Mouse (Mus musculus) testis, adult 2 months (tissue): ENCODE data around the gene Epha2. TPM values are rescaled to one million over a fixed set of nuclear protein-coding genes. Genes with fewer than 3 reads are reported as not detected.

Source experiments
- H3K27ac ChIP-seq: fragments of 200-500 bp; 2 replicates; pipeline ENCODE4 v1.5.1; 2012; ENCODE audit warnings: low read depth, low read length; ENCODE audit not compliant: control insufficient read depth, insufficient read depth
- H3K27me3 ChIP-seq: fragments of 200-500 bp; 2 replicates; pipeline ENCODE4 v1.6.1; 2012; ENCODE audit warnings: mild to moderate bottlenecking, low read length, moderate library complexity; ENCODE audit not compliant: control insufficient read depth, insufficient read depth
- H3K36me3 ChIP-seq: fragments of 200-500 bp; 2 replicates; pipeline ENCODE4 v1.6.1; 2012; ENCODE audit warnings: mild to moderate bottlenecking, low read length; ENCODE audit not compliant: control insufficient read depth, insufficient read depth
- H3K4me1 ChIP-seq: fragments of 200-500 bp; 2 replicates; pipeline ENCODE4 v1.6.1; 2012; ENCODE audit warnings: low read length; ENCODE audit not compliant: control insufficient read depth, insufficient read depth
- H3K4me3 ChIP-seq: fragments of 200-500 bp; 2 replicates; pipeline ENCODE4 v1.5.1; 2012; ENCODE audit warnings: low read depth, mild to moderate bottlenecking, low read length, moderate library complexity, mixed read lengths; ENCODE audit not compliant: control insufficient read depth
- CTCF ChIP-seq: fragments of 200-500 bp; IDR thresholded peaks from 2 replicates; pipeline ENCODE4 v1.5.1; 2012; ENCODE audit warnings: low read depth, mild to moderate bottlenecking, inconsistent platforms, low read length, moderate library complexity; ENCODE audit not compliant: control insufficient read depth, insufficient read depth, insufficient replicate concordance
- POLR2A ChIP-seq: fragments of 200-500 bp; IDR thresholded peaks from 2 replicates; pipeline ENCODE4 v1.6.1; 2012; ENCODE audit warnings: low read depth, mild to moderate bottlenecking, inconsistent platforms, low read length, moderate library complexity; ENCODE audit not compliant: control insufficient read depth
- polyA plus RNA-seq: library from polyadenylated mRNA; depleted of rRNA; stranded (reverse); fragments of >200 nt; gene quantifications from 2 replicates; pipeline ENCODE4 v1.2.3, GENCODE M21; 2012

Epha2 gene
- polyA plus RNA-seq, 1 experiment, result 0.83 TPM

DNA sequence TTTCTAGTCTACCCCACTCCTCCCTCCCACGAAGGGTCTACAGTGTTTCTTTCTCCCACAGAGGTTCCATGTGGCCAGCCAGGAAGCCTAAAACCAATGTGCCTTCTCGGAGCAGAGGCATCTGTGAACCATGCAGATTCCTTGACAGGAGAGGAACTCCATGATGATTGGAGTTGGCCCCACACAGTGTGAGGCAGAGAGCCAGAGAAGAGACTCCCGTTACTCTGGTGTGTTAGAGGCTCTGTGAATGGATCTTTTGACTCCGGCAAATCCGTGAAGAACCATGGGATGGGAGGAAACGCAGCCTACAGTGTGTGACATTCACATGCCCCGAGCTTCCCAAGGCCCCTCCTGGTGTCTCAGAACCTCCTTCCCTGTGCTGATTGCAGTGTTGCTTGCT lies 42.5 kb downstream of the Epha2 start:
- no peak for TF ChIP-seq CTCF
- no peak for TF ChIP-seq POLR2A
- H3K27me3 ChIP-seq, result no peaks in the 10 kb centered on the region
- H3K36me3 ChIP-seq, result no peaks in the 10 kb centered on the region
- H3K4me3 ChIP-seq, result no peak overlapping the region
- H3K4me1 ChIP-seq, result peaks cover 2% of the 10 kb centered on the region; the same call in 1 of the 2 replicates
- H3K27ac ChIP-seq, result no peak overlapping the region

DNA sequence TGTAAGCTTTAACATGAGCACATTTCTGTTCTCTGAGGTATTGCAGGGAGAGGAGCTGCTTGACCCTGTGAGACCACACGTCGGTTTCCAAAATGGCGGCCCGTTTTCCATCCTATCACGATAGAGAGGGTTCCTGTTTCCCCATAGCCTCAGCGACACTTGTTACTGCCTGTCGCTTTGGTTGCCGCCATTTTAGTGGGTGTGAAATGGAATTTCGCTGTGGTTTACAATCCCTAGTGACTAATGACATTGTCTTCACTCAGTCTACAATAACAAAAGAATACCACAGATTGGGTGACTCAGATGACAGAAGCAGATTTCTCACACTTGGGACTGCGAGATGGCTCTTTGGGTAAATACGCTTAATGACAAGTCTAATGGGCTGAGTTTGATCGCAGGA lies 44.2 kb downstream of the Epha2 start:
- Histone ChIP-seq H3K4me3 (no peak overlapping the region), H3K4me1 (no peaks in the 10 kb centered on the region), H3K36me3 (no peaks in the 10 kb centered on the region), H3K27ac (no peak overlapping the region), H3K27me3 (no peaks in the 10 kb centered on the region)
- TF ChIP-seq CTCF, result no peak
- no peak for TF ChIP-seq POLR2A

DNA sequence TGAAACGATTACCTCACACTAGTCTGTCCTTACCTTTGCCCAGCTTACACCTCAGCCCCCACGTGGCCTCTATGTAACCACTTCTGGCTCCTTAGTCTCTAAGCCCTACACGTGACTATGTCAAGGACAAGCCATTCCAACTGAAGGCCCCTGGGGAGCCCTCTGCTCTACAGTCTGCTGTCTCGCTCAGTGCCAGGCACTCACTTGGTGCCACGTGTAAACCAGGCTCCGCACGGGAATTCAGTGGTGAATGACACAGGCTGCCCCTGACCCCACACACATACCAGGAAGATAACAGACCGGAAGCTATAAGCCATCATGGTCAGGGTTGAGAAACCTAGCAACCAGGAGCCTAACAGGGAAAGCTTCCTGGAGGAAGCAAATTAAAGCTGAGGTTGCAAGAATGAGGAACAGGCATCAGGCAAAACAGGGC lies 46.3 kb downstream of the Epha2 start:
- Histone ChIP-seq H3K27ac (no peak overlapping the region), H3K4me3 (no peak overlapping the region)
- TF ChIP-seq POLR2A (no peak), CTCF (no peak)

GRCm38 (mm10) chr4:141348616-141349015 lies 47.6 kb downstream of the Epha2 start:
- no peaks in the 10 kb centered on the region for H3K36me3 ChIP-seq
- H3K4me1 ChIP-seq, result no peaks in the 10 kb centered on the region
- H3K4me3 ChIP-seq, result no peak overlapping the region
- H3K27me3 ChIP-seq, result no peaks in the 10 kb centered on the region
- no peak overlapping the region for H3K27ac ChIP-seq
- no peak for TF ChIP-seq POLR2A
- TF ChIP-seq CTCF, result no peak

More for the DNA sequence above, 46.3 kb downstream of the Epha2 start:
- no peaks in the 10 kb centered on the region for H3K27me3 ChIP-seq
- H3K36me3 ChIP-seq, result no peaks in the 10 kb centered on the region
- H3K4me1 ChIP-seq, result no peaks in the 10 kb centered on the region

DNA sequence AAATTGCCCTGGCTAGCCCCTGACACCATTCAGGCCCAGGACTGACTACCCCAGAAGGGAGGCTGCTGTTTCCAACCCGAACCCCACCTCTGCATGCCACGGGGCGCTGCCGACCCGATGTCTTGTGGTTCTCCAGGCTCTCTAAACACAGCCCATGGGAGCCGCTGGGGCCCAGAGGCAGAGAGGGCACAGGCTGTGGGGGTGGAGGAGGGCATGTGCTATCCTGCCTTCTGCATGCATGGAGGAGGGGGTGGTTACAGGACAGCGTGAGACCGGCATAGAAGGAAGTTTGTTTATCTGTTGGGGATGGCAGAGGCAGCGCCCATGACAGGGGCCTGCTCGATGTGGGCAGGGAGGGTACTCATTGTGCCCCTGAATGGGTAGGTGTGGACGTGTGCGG lies 49.0 kb downstream of the Epha2 start:
- H3K27ac ChIP-seq, result no peak overlapping the region
- no peaks in the 10 kb centered on the region for H3K27me3 ChIP-seq
- no peaks in the 10 kb centered on the region for H3K4me1 ChIP-seq
- no peak for TF ChIP-seq CTCF
- TF ChIP-seq POLR2A, result no peak
- no peaks in the 10 kb centered on the region for H3K36me3 ChIP-seq
- H3K4me3 ChIP-seq, result no peak overlapping the region

DNA sequence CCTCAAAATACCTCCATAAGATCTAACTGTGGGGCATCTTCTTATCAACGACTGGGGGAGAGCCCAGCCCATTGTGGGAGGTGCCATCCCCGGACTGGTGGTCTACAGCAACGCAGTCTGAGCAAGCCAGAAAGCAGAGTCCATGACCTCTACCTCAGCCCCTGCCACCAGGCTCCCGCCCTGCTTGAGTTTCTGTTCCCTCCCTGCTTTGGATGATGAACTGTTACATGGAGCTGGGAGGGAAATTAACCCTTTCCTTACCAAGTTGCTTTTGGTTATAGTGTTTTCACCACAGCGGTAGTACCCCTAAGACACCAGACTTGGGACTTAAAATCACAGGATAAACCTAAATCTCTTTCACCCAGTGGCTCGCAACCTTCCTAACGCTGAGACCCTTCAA lies 50.9 kb downstream of the Epha2 start:
- TF ChIP-seq CTCF, result no peak
- TF ChIP-seq POLR2A, result no peak
- Histone ChIP-seq H3K4me3 (no peak overlapping the region), H3K27ac (no peak overlapping the region), H3K27me3 (no peaks in the 10 kb centered on the region), H3K36me3 (no peaks in the 10 kb centered on the region), H3K4me1 (no peaks in the 10 kb centered on the region)

- Histone ChIP-seq H3K4me3 (no peak overlapping the region), H3K27me3 (no peaks in the 10 kb centered on the region), H3K36me3 (no peaks in the 10 kb centered on the region), H3K27ac (no peak overlapping the region), H3K4me1 (no peaks in the 10 kb centered on the region)
- no peak for TF ChIP-seq POLR2A
- no peak for TF ChIP-seq CTCF
Observed at GRCm38 (mm10) chr4:141352986-141353385, 51.9 kb downstream of the Epha2 start.

- TF ChIP-seq CTCF (no peak), POLR2A (no peak)
- no peaks in the 10 kb centered on the region for H3K27me3 ChIP-seq
- H3K36me3 ChIP-seq, result no peaks in the 10 kb centered on the region
- H3K4me3 ChIP-seq, result no peak overlapping the region
- no peaks in the 10 kb centered on the region for H3K4me1 ChIP-seq
- H3K27ac ChIP-seq, result no peak overlapping the region
Observed at GRCm38 (mm10) chr4:141353868-141354267, 52.8 kb downstream of the Epha2 start.
